Mouse (Mus musculus) embryonic fibroblast, embryonic 13.5 days (primary cell): Measurements from ENCODE around the gene Prdx5.

Experiments used
- CTCF ChIP-seq: IDR thresholded peaks from 2 replicates; pipeline ENCODE4 v1.5.1; 2011; ENCODE audit warnings: mild to moderate bottlenecking, control low read depth, low read length, moderate library complexity, borderline replicate concordance; ENCODE audit not compliant: insufficient read depth
- POLR2A ChIP-seq: IDR thresholded peaks from 2 replicates; pipeline ENCODE4 v1.6.1; 2011; ENCODE audit warnings: low read depth, mild to moderate bottlenecking, control low read depth, low read length, moderate library complexity

DNA sequence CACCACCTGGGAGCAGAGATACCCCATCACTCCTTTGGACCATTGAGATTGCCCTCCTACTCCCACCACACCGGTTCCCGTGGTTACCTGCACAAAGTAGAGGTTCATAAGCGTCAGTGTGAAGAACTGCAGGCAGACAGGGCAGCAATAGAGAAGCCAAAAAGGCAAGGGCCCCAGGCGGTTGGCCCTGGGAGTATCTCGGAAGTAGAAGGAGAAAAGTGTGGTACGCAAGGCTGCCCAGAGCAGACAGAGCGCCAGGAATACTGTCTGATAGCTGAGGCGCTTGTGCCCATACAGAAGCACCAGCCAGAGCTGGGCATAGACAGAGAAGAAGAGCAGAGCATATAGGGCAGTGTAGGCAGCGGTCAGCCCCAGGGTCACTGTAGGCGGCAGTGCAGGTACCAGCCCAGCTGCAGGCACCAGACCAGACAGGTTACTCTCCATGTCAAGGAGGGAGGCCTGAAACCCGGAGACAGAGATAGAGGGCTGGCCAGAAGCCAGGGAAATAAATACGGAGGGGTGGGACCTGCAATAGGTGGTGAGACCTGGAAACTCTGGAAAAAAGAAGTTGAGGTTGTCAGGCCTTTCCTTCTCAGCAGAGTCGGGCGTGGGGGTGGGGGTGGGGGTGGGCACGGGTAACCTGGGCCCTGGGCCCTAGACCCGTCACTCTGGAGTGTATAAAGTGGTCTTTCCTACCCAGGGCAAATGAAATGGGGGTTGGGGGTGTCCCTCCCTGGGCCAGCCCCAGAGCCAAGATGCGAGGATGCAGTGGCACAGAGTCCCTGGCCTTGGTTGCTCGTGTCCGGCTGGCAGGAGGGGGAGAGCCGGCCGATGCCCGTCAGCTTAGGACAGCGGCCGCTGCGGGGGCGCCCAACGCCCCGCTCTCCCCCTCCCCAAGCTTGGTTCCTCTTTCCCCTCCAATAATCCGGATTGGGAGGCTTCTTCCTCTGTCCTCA lies 30.8 kb upstream of the Prdx5 start:
- TF ChIP-seq CTCF: no peak
- TF ChIP-seq POLR2A: no peak
